Mouse (Mus musculus) heart, postnatal 4 days (tissue): ENCODE results near the gene Cldn4. TPM values are rescaled to one million over a fixed set of nuclear protein-coding genes. Genes with fewer than 3 reads are reported as not detected.

Experiments
- DNase-seq: peaks from one replicate; pipeline ENCODE4 v3.0.0; 2021
- total RNA-seq, 2 experiments: library from RNA; stranded (reverse); gene quantifications; 2 replicates each; pipeline ENCODE4 v1.2.3; 2021

Gene Cldn4
- total RNA-seq, 2 experiments from 2014 or later = 0.14 TPM; not detected in 1

- DNase-seq = peak; percentile 88
Measured at GRCm38 (mm10) chr5:134932179-134932902, 14.4 kb downstream of the Cldn4 start, which contains the start of gene Mettl27. Gene Mettl27 (plus strand): TSS chr5:134932368.

GRCm38 (mm10) chr5:134929988-134930387, 16.7 kb downstream of the Cldn4 start:
- DNase-seq = no peak

- no peak for DNase-seq
Measured at GRCm38 (mm10) chr5:134926726-134927125, 20.0 kb downstream of the Cldn4 start.

- DNase-seq = no peak
Measured at GRCm38 (mm10) chr5:134923141-134923540, 23.6 kb downstream of the Cldn4 start.

GRCm38 (mm10) chr5:134921106-134921505, 25.6 kb downstream of the Cldn4 start:
- no peak for DNase-seq

- DNase-seq = no peak
Measured at GRCm38 (mm10) chr5:134920106-134920687, 26.5 kb downstream of the Cldn4 start.

- DNase-seq = no peak
Measured at GRCm38 (mm10) chr5:134919097-134919496, 27.6 kb downstream of the Cldn4 start.

GRCm38 (mm10) chr5:134918071-134918832, 28.5 kb downstream of the Cldn4 start:
- DNase-seq = peak; percentile 80

- DNase-seq = no peak
Measured at GRCm38 (mm10) chr5:134915311-134915710, 31.4 kb downstream of the Cldn4 start, which contains the start of gene Cldn13. Gene Cldn13 (minus strand): TSS chr5:134915526.

- no peak for DNase-seq
Measured at GRCm38 (mm10) chr5:134914510-134914909, 32.2 kb downstream of the Cldn4 start.

- DNase-seq = no peak
Measured at GRCm38 (mm10) chr5:134913753-134914152, 33.0 kb downstream of the Cldn4 start.

- DNase-seq = no peak
Measured at GRCm38 (mm10) chr5:134913352-134913751, 33.4 kb downstream of the Cldn4 start.

GRCm38 (mm10) chr5:134911901-134912300, 34.8 kb downstream of the Cldn4 start:
- no peak for DNase-seq

GRCm38 (mm10) chr5:134907135-134907534, 39.6 kb downstream of the Cldn4 start:
- DNase-seq = peak; percentile 98

GRCm38 (mm10) chr5:134906633-134907032, 40.1 kb downstream of the Cldn4 start, which contains the start of gene Tmem270:
Gene Tmem270 (minus strand): TSS chr5:134906733.
- DNase-seq = no peak

- DNase-seq = no peak
Measured at GRCm38 (mm10) chr5:134901644-134902027, 45.1 kb downstream of the Cldn4 start.

GRCm38 (mm10) chr5:134901012-134901643, 45.6 kb downstream of the Cldn4 start:
- peak; percentile 71 for DNase-seq

- no peak for DNase-seq
Measured at GRCm38 (mm10) chr5:134897596-134897995, 49.1 kb downstream of the Cldn4 start.

GRCm38 (mm10) chr5:134896965-134897364, 49.8 kb downstream of the Cldn4 start:
- DNase-seq = no peak

GRCm38 (mm10) chr5:134895291-134895690, 51.4 kb downstream of the Cldn4 start:
- peak; percentile 66 for DNase-seq
